Mouse (Mus musculus): ENCODE results near the gene Stk24. TPM values are rescaled to one million over a fixed set of nuclear protein-coding genes. Genes with fewer than 3 reads are reported as not detected.

The Stk24 gene
- polyA plus RNA-seq (2012; rRNA removed): 36.5 and 39.7 TPM in 2 replicates

GRCm38 (mm10) chr14:121379827-121380145 is at the start of gene Stk24:
TSS of gene Stk24 (minus strand) at chr14:121380011.

Other genes with a start within 250 kb of the Stk24 start
- gene Slc15a1, start 125.2 kb upstream of the Stk24 start, polyA plus RNA-seq (2012; rRNA removed): 3.9 and 4.5 TPM in 2 replicates

Measured in ovary, adult 2 months (tissue).